Mouse (Mus musculus) olfactory bulb, adult 2 months (tissue): ENCODE results near the gene Armc2.
A peak's percentile ranks its signal among the peaks of the same experiment; 100 is the strongest.

ENCODE experiments used
- CTCF ChIP-seq: fragments of 200-500 bp; IDR thresholded peaks from 2 replicates; pipeline ENCODE4 v1.5.1; 2012; ENCODE audit warnings: low read depth, mild to moderate bottlenecking, low read length, moderate library complexity; ENCODE audit not compliant: insufficient read depth
- POLR2A ChIP-seq: fragments of 200-500 bp; IDR thresholded peaks from 2 replicates; pipeline ENCODE4 v1.6.1; 2012; ENCODE audit warnings: mild to moderate bottlenecking, low read depth, low read length, moderate library complexity; ENCODE audit not compliant: insufficient read depth

DNA sequence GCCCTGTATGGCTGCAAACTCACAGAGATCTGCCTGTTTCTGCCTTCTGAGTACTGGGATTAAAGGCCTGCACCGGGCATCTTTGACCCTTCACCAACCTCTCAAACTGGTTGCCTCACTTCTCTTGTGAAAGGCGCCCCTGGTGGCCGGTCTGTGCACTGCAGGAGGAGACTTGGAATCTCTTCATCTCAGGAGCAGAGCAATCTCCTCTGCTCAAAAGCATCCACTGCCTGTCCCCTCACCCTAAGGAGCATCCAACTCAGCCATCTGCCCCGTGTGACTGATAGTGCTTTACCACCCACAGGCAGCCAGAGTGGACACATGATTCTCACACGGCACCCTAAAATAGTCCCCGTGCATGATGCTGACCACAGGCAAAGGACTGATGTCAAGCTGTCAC, 84.7 kb downstream of the Armc2 start:
- TF ChIP-seq POLR2A (no peak), CTCF (peak; percentile 62)
